Mouse (Mus musculus) midbrain, embryonic 13.5 days (tissue): ENCODE data around the gene Apom. TPM values are rescaled to one million over a fixed set of nuclear protein-coding genes. Genes with fewer than 3 reads are reported as not detected.

ENCODE experiments used
- ATAC-seq: fragments of 200-750 bp; cut with Nextera tagmentation; 2 replicates; pipeline ENCODE4 v1.8.0; 2017; ENCODE audit warnings: mild to moderate bottlenecking, moderate TSS enrichment, moderate library complexity
- H3K27ac ChIP-seq: fragments of 300-500 bp; sonication (generic); 2 replicates; pipeline ENCODE4 v1.5.1; 2015; ENCODE audit warnings: inconsistent platforms, mild to moderate bottlenecking, moderate library complexity
- H3K27me3 ChIP-seq: fragments of 300-500 bp; sonication (generic); 2 replicates; pipeline ENCODE4 v1.6.1; 2015; ENCODE audit warnings: mild to moderate bottlenecking, inconsistent platforms
- H3K36me3 ChIP-seq: fragments of 300-500 bp; sonication (generic); 2 replicates; pipeline ENCODE4 v1.6.1; 2015; ENCODE audit warnings: mild to moderate bottlenecking, inconsistent platforms
- H3K4me1 ChIP-seq: fragments of 300-500 bp; sonication (generic); replicated peaks from 2 replicates; pipeline ENCODE4 v1.6.1; 2015; ENCODE audit warnings: inconsistent platforms
- H3K4me2 ChIP-seq: fragments of 300-500 bp; sonication (generic); replicated peaks from 2 replicates; pipeline ENCODE4 v1.6.1; 2015; ENCODE audit warnings: moderate library complexity, mild to moderate bottlenecking, inconsistent platforms
- H3K4me3 ChIP-seq: fragments of 300-500 bp; sonication (generic); replicated peaks from 2 replicates; pipeline ENCODE4 v1.5.1; 2015; ENCODE audit warnings: mild to moderate bottlenecking, inconsistent platforms
- H3K9ac ChIP-seq: fragments of 300-500 bp; sonication (generic); replicated peaks from 2 replicates; pipeline ENCODE4 v1.6.1; 2015; ENCODE audit warnings: mild to moderate bottlenecking, inconsistent platforms
- H3K9me3 ChIP-seq: fragments of 300-500 bp; sonication (generic); 2 replicates; pipeline ENCODE4 v1.6.1; 2016; ENCODE audit warnings: mild to moderate bottlenecking, inconsistent platforms
- WGBS: fragments of 180-500 bp; shearing (Covaris S2); methylation state at CpG from one replicate; pipeline ENCODE4 v1.1.7; 2015; 5-methylcytosine and 5-hydroxymethylcytosine counted together
- polyA plus RNA-seq: library from polyadenylated mRNA; unstranded; fragments of >200 nt; fragmentation: Nextera tagmentation; extraction: Ambion mirVana; gene quantifications from 2 replicates; pipeline ENCODE4 v1.2.1, GENCODE M21; 2015

The Apom gene
- polyA plus RNA-seq, 1 experiment from 2014 or later: 0.63 TPM

DNA sequence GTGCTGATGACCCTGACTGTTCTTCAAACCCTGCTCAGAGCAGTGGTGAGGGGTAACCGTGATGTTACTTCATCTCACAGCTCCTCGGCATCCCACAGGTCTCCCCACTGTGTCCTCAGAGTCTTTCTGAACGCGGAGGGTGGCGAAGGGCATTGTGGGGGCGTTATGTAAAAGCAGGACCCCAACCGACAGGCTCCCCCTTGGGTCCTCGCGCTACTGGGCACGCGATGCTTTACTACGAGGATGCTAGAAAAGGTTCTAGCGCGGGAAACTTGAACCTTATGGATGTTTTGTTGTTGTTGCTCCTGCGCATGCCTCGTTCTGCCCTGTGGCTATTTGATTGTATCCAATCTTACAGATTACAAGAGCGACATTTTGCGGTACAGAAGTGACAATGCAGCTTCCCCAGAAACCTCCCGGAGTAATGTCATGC lies 10.0 kb downstream of the Apom start, which contains the start of gene Csnk2b:
TSS of gene Csnk2b (minus strand) at position 183 of the 433 bp plus-strand sequence.
- Histone ChIP-seq H3K4me2 (peak within 1 kb of the TSS; percentile 98), H3K9me3 (no peaks in the 10 kb centered on the region), H3K9ac (peak within 1 kb of the TSS; percentile 97), H3K36me3 (peaks cover 44% of the 10 kb centered on the region), H3K27ac (peak within 1 kb of the TSS; percentile 94), H3K27me3 (no peaks in the 10 kb centered on the region), H3K4me1 (peaks cover 42% of the 10 kb centered on the region), H3K4me3 (peak within 1 kb of the TSS; percentile 94)
- WGBS: under 1% methylated on average over 19 of the region's 19 CpGs
- ATAC-seq: no peak; the same call in 1 of the 2 replicates

DNA sequence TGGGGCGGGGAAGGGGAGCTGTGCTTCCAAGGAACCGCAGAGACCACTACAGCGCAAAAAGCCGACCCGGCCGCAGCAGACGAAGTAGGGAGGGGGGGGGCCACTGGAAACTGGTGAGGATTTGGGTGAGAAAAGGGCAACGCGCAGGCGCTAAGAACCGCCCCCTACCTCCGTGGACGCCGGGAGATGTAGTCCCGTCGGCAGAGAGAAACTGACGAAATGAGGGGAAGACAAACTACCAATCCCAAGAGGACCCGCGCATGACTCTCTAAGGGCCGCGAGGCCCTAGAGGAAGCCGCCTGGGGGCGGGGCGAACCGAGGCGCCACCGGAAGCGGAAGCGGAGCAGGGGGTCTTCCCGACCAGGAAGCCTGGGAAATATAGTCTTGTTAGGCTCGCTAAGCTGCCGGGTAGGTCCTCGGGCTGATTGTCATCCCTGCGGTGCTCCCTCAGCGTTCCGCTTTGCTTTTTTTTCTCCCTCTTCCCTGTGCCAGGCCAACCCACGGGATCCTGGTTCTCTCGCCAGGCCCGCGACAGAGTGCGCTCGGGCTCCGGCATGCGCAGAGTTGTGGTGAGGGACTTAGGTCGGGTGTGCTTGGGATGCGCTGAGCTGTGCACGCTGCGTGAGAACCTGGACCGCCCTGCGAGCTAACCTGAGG lies 10.6 kb downstream of the Apom start, which contains the start of gene Gpank1:
TSS of gene Gpank1 (plus strand) at position 313 of the 657 bp plus-strand sequence.
- ATAC-seq: peak; percentile 96
- Histone ChIP-seq H3K9me3 (no peaks in the 10 kb centered on the region), H3K4me1 (peaks cover 36% of the 10 kb centered on the region), H3K4me3 (peak within 1 kb of the TSS; percentile 94), H3K4me2 (peak within 1 kb of the TSS; percentile 98), H3K27ac (peak within 1 kb of the TSS; percentile 94), H3K27me3 (no peaks in the 10 kb centered on the region), H3K36me3 (peaks cover 47% of the 10 kb centered on the region), H3K9ac (peak within 1 kb of the TSS; percentile 97)
- WGBS: under 1% methylated on average over 50 of the region's 50 CpGs

DNA sequence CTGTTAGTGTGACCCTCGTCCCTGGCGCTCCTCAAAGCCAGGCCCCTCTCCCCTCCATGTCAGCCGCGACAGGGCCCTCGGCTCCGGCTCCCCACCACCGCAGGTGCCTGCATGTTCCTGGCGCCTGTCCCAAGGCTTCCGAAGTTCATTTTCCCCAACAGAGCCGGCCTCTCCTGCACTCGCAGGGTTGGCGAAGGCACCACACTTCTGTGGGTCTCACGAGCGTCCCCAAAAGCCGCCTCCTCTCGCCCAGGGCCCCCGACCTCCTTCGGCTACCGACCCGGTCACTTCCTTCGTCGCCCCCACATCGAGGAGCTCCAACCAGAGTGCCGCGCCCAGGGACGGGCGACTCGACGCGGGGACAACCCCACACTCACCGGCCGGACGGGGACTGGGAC lies 11.1 kb downstream of the Apom start:
- no peaks in the 10 kb centered on the region for H3K9me3 ChIP-seq
- ATAC-seq: no peak
- peak overlapping the region; percentile 94 for H3K4me3 ChIP-seq
- H3K27me3 ChIP-seq: no peaks in the 10 kb centered on the region
- H3K27ac ChIP-seq: peak overlapping the region; percentile 57
- H3K4me1 ChIP-seq: peaks cover 30% of the 10 kb centered on the region
- H3K36me3 ChIP-seq: peaks cover 53% of the 10 kb centered on the region
- under 1% methylated on average over 33 of the region's 33 CpGs for WGBS
- peak overlapping the region; percentile 97 for H3K9ac ChIP-seq
- H3K4me2 ChIP-seq: peak overlapping the region; percentile 98

DNA sequence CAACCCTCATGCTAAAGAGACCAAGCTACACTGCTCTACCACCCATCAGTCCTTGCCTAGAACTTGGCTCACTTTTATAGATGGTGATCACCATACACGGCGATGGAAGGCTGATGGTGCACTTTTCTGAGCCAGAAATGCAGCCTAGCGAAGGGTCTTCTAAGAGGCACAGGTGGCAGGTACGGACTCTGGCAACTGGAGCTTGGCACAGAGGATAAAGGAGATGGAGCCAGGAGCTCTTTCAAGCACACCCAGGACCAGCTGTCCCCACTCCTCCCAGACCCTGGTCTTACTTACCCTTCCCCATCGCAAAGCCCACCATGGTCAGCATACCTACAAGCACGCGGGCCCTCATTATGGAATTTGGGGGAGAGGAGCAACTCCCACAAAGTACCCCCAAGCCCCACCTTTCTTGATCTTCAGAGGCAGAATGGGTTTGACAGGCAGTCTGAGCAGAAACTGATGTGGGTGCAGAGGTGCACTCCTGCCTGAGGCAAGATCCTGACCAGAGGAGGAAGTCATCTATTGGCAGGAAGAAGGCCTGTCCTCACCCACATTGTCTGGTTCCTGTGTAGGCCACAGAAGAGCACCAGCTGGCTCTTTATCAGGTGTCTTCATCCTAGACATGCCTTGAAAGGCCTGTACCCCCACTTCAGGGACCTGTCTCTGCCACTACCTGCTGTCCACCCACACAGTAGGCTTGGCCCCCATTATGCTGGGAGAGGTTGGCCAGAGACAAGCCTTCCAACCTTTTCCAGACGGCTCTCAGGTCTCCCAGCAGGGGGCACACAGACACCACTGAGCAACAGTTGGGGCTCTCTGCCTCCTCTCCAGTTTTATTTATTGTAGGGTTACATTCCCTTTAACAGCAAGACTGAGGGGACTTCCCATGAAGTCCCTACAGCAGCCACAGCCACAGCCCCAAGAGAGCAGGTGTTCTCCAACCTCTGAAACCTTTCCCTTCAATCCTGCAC lies 16.5 kb downstream of the Apom start, which contains the start of gene Ly6g5b:
TSS of gene Ly6g5b (minus strand) at position 383 of the 974 bp plus-strand sequence.
- H3K9ac ChIP-seq: 0 out of 2 replicates have a peak within 1 kb of the TSS, but pooled peaks have one; percentile 14
- no peaks in the 10 kb centered on the region for H3K9me3 ChIP-seq
- ATAC-seq: no peak
- peaks cover 52% of the 10 kb centered on the region for H3K36me3 ChIP-seq
- no peak within 1 kb of the TSS for H3K4me2 ChIP-seq
- H3K27ac ChIP-seq: no peak within 1 kb of the TSS
- peaks cover 9% of the 10 kb centered on the region for H3K4me1 ChIP-seq
- 88% methylated on average over 8 of the region's 8 CpGs for WGBS
- no peaks in the 10 kb centered on the region for H3K27me3 ChIP-seq
- no peak within 1 kb of the TSS for H3K4me3 ChIP-seq

DNA sequence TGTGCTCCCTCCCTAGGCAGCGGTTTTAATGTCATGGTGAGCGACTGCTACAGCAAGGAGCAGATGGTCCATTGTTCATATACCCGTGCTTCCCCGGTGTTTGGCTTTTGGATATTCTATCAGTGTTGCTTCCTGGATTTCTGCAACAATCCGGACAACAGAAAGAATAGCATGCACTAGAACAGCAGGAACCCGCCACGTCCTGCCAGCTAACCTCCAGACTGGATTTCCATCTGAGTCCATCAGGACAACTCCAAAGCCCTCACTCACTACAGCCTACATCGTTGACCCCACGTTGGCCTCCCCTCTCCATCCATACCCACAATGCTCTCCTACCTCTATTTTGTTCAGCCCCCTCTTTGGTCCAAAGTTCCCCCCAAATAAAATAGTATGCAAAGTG lies 20.1 kb downstream of the Apom start:
- Histone ChIP-seq H3K4me1 (no peaks in the 10 kb centered on the region), H3K9ac (no peak overlapping the region), H3K27me3 (no peaks in the 10 kb centered on the region), H3K27ac (no peak overlapping the region), H3K36me3 (peaks cover 28% of the 10 kb centered on the region), H3K9me3 (no peaks in the 10 kb centered on the region), H3K4me2 (no peak overlapping the region), H3K4me3 (no peak overlapping the region)
- 71% methylated on average over 9 of the region's 9 CpGs for WGBS
- ATAC-seq: no peak

DNA sequence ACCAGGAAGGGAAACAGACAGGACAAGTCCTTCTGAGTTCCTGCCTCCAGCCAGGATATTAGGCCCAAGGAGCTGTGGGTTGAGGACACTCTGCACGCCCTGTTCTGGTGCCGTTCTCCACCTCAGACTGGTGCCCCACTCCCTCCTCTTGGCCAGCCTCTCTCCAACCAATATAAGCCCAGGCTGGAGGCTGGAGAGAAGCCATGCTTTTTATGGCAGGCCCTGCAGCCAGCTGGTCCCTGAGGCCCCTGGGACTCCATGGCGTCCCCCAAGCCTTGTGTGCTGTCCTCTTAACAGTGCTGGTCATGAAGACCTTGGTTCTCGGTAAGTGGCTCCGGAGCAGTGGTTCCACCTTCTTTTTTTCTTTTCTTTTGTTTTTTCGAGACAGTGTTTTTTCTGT lies 23.8 kb downstream of the Apom start, which contains the start of gene Ly6g5c:
TSS of gene Ly6g5c (plus strand) at position 183 of the 400 bp plus-strand sequence.
- Histone ChIP-seq H3K36me3 (peaks cover 10% of the 10 kb centered on the region), H3K27ac (no peak within 1 kb of the TSS), H3K4me1 (peaks cover 7% of the 10 kb centered on the region), H3K4me2 (no peak within 1 kb of the TSS), H3K9me3 (no peaks in the 10 kb centered on the region), H3K27me3 (no peaks in the 10 kb centered on the region), H3K4me3 (no peak within 1 kb of the TSS), H3K9ac (0 out of 2 replicates have a peak within 1 kb of the TSS, but pooled peaks have one; percentile 15)
- no peak for ATAC-seq
- WGBS: 87% methylated on average over 6 of the region's 6 CpGs

DNA sequence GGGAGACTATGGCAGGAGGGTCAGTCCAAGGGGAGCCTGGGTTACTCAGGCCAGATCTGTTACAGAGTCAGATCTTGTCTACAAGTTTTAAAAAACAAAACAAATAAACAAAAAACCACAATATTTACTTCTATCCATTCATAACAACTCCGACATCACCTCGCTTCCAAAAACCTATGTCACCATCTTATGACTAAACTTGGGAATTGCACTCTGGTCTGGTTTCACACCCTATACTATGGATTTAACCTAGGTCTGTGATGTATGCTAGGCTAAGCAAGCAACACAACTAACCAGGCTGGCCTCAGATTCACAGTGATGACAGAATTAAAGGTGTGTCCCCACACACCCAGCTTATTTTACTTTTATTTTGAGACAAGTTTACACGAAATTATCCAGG lies 25.3 kb downstream of the Apom start:
- Histone ChIP-seq H3K9ac (no peak overlapping the region; the same call in 1 of the 2 replicates), H3K4me3 (no peak overlapping the region), H3K27ac (peak overlapping the region; percentile 40), H3K9me3 (no peaks in the 10 kb centered on the region), H3K4me2 (no peak overlapping the region), H3K27me3 (no peaks in the 10 kb centered on the region), H3K4me1 (peaks cover 7% of the 10 kb centered on the region), H3K36me3 (peaks cover 25% of the 10 kb centered on the region)
- WGBS: 67% methylated on average over 3 of the region's 3 CpGs
- ATAC-seq: peak; percentile 24; the same call in 1 of the 2 replicates

DNA sequence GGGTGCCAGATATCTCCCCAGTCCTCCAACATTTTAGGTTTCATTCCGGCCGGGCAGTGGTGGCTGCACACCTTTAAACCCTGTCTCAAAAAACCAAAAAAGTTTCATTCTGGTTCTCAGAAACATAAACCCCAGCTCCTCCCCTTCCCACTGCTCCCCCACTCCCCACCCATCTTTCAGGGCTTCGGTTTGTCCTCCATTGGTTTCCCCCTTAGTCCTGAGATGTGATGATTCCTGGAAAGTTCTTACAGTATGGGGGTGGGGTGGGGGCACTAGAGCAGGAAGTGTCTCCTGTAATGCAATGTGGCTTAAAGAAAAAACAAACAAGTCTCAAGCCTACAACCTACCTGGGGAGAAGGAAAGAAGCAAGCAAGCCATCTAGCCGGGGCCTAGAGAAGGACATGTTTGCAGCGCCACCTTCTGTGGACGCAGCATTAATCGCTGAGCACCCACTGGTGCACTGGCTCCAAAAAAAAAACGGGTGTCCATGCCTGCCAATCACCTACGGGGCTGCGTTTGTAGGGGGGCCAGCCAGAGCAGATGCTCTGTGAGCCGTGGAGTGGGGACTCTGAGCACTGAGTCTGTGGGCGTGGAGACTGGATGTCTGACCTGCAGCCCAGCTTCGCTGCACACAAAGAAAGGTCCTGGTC lies 26.0 kb downstream of the Apom start:
- Histone ChIP-seq H3K4me3 (0 out of 2 replicates have a peak overlapping the region, but pooled peaks have one; percentile 13), H3K9ac (peak overlapping the region; percentile 61), H3K4me2 (peak overlapping the region; percentile 41), H3K4me1 (peaks cover 7% of the 10 kb centered on the region), H3K36me3 (peaks cover 32% of the 10 kb centered on the region), H3K27ac (peak overlapping the region; percentile 40), H3K9me3 (no peaks in the 10 kb centered on the region), H3K27me3 (no peaks in the 10 kb centered on the region)
- WGBS: 19% methylated on average over 13 of the region's 13 CpGs
- ATAC-seq: peak; percentile 35

DNA sequence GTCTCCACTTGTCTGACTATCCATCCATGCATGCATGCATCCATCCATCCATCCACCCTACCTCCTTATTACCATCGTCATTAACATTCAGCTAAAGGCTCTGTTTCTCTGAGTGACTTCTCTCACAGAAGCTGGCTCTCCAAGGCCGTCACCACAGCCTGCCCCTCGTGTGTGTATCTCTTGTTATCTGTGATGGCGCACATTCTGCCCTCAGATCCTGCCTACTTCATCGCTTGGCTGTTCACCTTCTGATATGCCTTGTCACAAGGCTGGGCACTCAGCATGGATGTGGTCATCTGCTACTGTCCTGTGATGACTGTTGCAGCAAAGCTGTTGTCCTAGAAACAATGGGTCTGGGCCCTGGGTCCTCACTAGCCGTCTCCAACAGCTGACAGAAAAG lies 27.1 kb downstream of the Apom start:
- Histone ChIP-seq H3K27me3 (no peaks in the 10 kb centered on the region), H3K4me3 (no peak overlapping the region), H3K4me1 (peaks cover 7% of the 10 kb centered on the region), H3K9ac (0 out of 2 replicates have a peak overlapping the region, but pooled peaks have one; percentile 8), H3K4me2 (no peak overlapping the region), H3K27ac (no peak overlapping the region), H3K36me3 (peaks cover 43% of the 10 kb centered on the region), H3K9me3 (no peaks in the 10 kb centered on the region)
- ATAC-seq: no peak
- WGBS: 69% methylated on average over 6 of the region's 6 CpGs

DNA sequence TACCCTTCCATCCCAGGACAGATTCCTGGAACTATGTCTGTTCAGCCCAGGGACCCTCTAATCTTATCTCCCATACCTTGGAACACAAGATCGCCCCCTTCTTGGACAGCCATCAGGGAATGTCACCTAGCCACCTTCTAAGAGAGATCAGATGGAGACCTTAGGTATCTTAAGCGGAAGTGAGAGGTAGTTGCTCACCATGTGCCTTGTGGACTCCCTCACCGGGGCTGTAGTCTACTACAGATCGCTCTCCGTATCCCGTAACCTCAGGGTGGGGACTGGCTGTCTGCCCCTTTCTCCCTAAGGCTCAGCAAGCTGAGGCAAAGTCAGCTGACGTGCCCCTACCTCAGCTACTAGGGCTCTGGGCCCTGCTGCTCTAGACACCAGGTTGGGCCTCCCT lies 27.8 kb downstream of the Apom start:
- Histone ChIP-seq H3K4me2 (no peak overlapping the region), H3K9ac (no peak overlapping the region), H3K4me3 (no peak overlapping the region), H3K27me3 (no peaks in the 10 kb centered on the region), H3K9me3 (no peaks in the 10 kb centered on the region), H3K4me1 (peaks cover 7% of the 10 kb centered on the region), H3K27ac (no peak overlapping the region), H3K36me3 (peaks cover 50% of the 10 kb centered on the region)
- WGBS: 92% methylated on average over 7 of the region's 7 CpGs
- no peak for ATAC-seq

DNA sequence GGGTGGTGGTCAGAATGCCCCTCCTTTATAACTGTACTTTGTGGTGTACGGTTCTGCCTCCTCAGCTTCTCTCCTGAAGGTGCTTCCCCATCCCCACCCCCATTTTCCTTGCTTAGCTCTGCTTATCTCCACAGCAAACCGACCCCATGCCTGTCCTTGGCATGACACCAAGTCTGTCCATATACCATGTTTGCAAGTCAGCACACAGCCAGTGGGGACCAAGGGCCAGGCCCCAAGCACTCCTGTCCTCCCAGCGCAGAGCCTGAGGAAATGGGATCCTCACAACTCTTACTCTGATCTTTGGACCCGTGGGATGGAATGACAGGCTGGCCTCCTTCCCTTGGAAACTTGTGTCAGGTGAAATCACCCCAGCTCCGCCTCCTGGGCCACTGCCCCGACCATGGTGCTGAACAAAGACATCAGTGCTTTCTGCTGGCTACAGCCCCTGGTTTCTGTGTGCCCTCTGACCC lies 28.6 kb downstream of the Apom start:
- Histone ChIP-seq H3K27ac (no peak overlapping the region), H3K36me3 (peaks cover 58% of the 10 kb centered on the region), H3K4me3 (no peak overlapping the region), H3K27me3 (no peaks in the 10 kb centered on the region), H3K9me3 (no peaks in the 10 kb centered on the region), H3K4me1 (peaks cover 7% of the 10 kb centered on the region), H3K4me2 (no peak overlapping the region), H3K9ac (no peak overlapping the region)
- WGBS: 76% methylated on average over 6 of the region's 6 CpGs
- no peak for ATAC-seq
